Mouse (Mus musculus): ENCODE data around the gene Dpy19l1.

Gene Dpy19l1

GRCm38 (mm10) chr9:24503067-24503857, at the start of gene Dpy19l1:
Gene Dpy19l1, minus strand, starts transcription at chr9:24503140.
- peak; percentile 76 to 78 for DNase-seq

- DNase-seq, result no peak
These were observed 35.2 kb upstream of the Dpy19l1 start for GRCm38 (mm10) chr9:24538159-24538558.

GRCm38 (mm10) chr9:24516575-24517139, 13.7 kb upstream of the Dpy19l1 start:
- no peak for DNase-seq

GRCm38 (mm10) chr9:24514078-24514469, 11.1 kb upstream of the Dpy19l1 start:
- DNase-seq, result no peak

- no peak for DNase-seq
These were observed 10.5 kb upstream of the Dpy19l1 start for GRCm38 (mm10) chr9:24513290-24514077.

- no peak for DNase-seq
These were observed 9.2 kb upstream of the Dpy19l1 start for GRCm38 (mm10) chr9:24512121-24512539.

GRCm38 (mm10) chr9:24511371-24512120, 8.6 kb upstream of the Dpy19l1 start:
- no peak for DNase-seq

- DNase-seq, result no peak
These were observed 5.9 kb upstream of the Dpy19l1 start for GRCm38 (mm10) chr9:24508880-24509279.

- no peak for DNase-seq
These were observed 3.6 kb upstream of the Dpy19l1 start for GRCm38 (mm10) chr9:24506510-24506909.

- peak in 1 of 2 experiments; percentile 12 for DNase-seq
These were observed 2.2 kb upstream of the Dpy19l1 start for GRCm38 (mm10) chr9:24505017-24505763.

- DNase-seq, result no peak
These were observed 1.4 kb upstream of the Dpy19l1 start for GRCm38 (mm10) chr9:24504381-24504780.

- no peak for DNase-seq
These were observed 899 bp upstream of the Dpy19l1 start for GRCm38 (mm10) chr9:24503858-24504219.

GRCm38 (mm10) chr9:24502571-24503004, 352 bp downstream of the Dpy19l1 start:
- peak; percentile 31 to 43 for DNase-seq

GRCm38 (mm10) chr9:24501618-24502017, 1.3 kb downstream of the Dpy19l1 start:
- DNase-seq, result no peak

- DNase-seq, result no peak
These were observed 6.7 kb downstream of the Dpy19l1 start for GRCm38 (mm10) chr9:24496226-24496625.

- DNase-seq, result no peak
These were observed 12.4 kb downstream of the Dpy19l1 start for GRCm38 (mm10) chr9:24490516-24490915.

GRCm38 (mm10) chr9:24488425-24489104, 14.4 kb downstream of the Dpy19l1 start:
- DNase-seq, result no peak

- no peak for DNase-seq
These were observed 20.6 kb downstream of the Dpy19l1 start for GRCm38 (mm10) chr9:24482375-24482774.

- no peak for DNase-seq
These were observed 25.7 kb downstream of the Dpy19l1 start for GRCm38 (mm10) chr9:24477251-24477650.

GRCm38 (mm10) chr9:24473824-24474223, 29.1 kb downstream of the Dpy19l1 start:
- no peak for DNase-seq

- DNase-seq, result no peak
These were observed 30.4 kb downstream of the Dpy19l1 start for GRCm38 (mm10) chr9:24472514-24472913.
